Mouse (Mus musculus) embryo, embryonic 10.5 days (tissue): ENCODE results near the gene H2-DMa.

ENCODE experiments used
- DNase-seq: peaks from one replicate; pipeline ENCODE4 v3.0.0-alpha.2; 2015; ENCODE audit warnings: low spot score

Gene H2-DMa

DNA sequence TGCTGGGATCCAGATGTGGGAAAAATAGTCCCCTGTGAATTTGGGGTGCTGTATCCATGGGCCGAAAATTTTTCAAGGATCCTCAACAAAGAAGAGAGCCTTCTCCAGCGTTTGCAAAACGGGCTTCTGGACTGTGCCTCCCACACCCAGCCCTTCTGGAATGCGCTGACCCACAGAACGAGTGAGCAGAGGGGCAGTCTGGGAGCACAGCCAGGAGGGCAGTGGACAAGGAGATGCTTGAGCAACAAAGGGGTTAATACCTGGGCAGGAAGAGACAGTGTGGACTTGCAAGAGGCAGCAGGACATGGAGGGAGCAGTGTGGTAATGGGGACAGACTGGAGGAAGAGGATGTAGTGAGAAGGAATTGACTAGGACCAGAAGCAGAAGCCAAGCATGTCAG, 36.2 kb downstream of the H2-DMa start:
- no peak for DNase-seq

GRCm38 (mm10) chr17:34164202-34164895, 45.0 kb downstream of the H2-DMa start:
- peak; percentile 13 for DNase-seq

DNA sequence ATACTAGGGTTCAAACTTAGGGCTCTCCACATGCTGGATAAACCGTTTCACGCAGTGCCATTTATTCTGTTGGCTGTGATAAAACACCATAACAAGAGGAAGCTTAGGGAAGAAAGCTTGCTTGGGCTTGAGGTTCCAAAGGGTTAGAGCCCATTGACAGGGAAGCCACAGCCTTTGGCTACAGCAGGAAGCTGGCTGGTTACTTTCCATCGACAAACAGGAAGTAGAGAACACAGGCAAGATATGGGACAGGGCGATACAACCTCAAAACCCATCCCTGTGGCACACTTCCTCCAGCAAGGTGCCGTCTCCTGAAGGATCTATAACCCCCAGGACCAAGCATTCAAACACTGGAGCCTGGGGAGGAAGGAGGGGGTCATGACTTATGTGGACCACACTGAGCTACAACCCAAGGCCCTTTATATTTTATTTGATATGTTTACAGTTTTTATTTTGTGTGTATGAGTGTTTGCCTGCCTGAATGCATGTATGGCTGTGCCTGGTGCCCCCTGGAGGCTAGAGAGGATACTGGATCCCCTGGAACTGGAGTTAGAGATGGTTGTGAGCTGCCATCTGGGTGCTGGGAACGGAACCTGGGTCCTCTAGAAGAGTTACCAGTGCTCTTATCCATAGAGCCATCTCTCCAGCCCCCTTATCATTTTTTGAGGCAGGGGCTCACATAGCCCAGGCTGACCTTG, 45.8 kb downstream of the H2-DMa start:
- DNase-seq, result no peak

DNA sequence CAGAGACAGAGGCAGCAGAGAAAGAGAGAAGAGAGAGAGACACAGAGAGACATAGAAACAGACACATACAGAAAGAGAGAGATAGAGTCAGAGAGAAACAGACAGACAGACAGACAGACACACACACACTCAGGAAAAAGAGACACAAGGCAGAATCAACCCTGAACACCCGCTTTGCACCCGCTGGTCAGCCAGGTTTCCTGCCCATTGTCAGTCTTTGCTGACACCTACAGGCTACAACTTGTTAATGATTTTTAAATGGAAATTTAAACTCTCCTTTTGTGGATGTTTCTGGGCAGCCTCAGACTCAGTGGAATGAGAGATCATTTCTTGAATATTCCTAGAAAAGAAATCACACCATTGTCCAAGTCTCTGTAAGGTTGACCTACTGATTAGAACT, 49.9 kb downstream of the H2-DMa start:
- DNase-seq, result peak; percentile 63

GRCm38 (mm10) chr17:34170487-34170876, 51.1 kb downstream of the H2-DMa start:
- no peak for DNase-seq

GRCm38 (mm10) chr17:34170877-34171498, 51.6 kb downstream of the H2-DMa start:
- peak; percentile 85 for DNase-seq

GRCm38 (mm10) chr17:34172528-34172927, 53.2 kb downstream of the H2-DMa start:
- no peak for DNase-seq

GRCm38 (mm10) chr17:34174075-34174474, 54.7 kb downstream of the H2-DMa start:
- no peak for DNase-seq

GRCm38 (mm10) chr17:34177179-34177578, 57.8 kb downstream of the H2-DMa start:
- no peak for DNase-seq

GRCm38 (mm10) chr17:34179019-34179418, 59.7 kb downstream of the H2-DMa start:
- no peak for DNase-seq

DNA sequence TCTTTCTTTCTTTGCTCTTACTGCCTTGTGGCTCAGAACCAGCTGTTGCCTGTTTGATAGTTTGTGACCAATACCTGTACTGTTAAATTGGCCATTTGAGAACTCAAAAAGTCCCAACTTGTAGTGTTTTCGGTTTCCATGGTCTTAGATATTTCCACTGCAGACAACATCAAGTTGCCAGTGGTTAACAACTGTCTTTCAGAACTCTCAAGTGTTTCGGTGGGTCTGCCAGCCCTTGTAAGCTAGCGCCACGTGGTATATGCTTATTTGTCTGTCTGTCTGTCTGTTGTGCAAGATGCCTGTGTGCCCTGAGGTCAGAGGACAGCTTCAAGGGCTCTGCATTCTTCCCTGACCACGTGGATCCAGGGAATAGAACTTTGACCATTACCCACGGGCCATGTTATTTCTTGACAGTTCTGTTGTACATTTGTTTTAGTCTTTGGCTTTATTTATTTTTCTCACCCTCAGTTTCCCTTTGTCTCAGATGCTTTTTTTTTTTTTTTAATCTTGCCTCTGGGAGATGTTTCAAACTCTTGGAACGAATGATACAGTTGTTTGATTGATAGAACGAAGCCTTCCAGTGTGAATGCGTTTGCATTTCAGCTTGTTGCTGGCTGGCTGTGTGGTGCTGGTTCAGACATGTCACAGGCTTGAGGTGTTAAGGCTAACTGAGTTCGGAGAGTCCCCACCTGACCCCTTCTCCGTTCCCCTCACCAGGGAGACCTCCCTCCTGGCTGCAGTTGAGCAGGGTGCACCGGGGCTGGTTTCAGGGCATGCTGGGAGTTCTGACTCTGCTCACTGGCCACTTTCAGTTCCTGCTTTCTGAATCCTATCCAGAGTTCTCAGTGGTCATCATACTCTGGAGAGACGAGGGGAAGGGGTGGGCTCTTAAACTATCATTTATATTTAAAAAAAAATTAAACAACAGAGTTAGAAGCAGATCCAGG, 60.8 kb downstream of the H2-DMa start:
- DNase-seq, result no peak

- DNase-seq, result no peak
Observed at GRCm38 (mm10) chr17:34183564-34184219, 64.4 kb downstream of the H2-DMa start.

DNA sequence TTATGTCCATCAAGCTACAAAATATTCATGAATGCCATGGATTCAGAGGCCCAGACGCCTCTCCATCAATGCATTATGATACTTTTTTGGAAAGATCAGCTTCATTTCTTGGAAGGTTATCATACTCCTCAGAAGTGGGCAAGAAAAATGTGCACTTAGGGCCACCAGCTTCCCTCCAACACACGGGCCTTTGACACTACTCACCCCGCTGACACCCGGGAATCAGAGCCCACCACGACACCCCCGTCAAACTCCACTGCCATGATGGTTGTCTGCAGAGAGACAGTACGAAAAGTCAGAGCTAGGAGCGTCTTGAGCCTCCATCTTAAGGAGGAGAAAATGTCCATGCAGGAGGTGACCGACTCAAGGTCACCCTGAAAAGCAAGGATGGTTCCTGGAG, 66.2 kb downstream of the H2-DMa start:
- DNase-seq, result no peak

DNA sequence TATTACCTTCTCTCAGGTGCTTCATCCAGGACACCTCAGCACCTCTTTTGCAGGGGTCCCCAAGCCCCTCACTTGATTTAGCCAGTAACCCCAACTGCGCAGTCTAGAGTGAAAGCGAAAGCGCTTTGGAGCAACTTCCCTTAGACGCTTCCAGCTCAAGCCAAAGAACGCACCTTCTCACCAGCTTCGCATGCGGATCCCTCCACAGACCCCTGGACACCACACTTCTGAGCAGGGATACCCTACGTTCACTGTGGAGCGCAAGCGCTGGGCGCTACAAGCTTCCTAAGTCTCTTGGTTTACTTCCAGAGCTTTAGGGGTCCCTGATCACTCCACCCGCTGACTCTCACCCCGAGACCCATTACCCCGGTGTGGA, 67.5 kb downstream of the H2-DMa start:
- DNase-seq, result no peak

DNA sequence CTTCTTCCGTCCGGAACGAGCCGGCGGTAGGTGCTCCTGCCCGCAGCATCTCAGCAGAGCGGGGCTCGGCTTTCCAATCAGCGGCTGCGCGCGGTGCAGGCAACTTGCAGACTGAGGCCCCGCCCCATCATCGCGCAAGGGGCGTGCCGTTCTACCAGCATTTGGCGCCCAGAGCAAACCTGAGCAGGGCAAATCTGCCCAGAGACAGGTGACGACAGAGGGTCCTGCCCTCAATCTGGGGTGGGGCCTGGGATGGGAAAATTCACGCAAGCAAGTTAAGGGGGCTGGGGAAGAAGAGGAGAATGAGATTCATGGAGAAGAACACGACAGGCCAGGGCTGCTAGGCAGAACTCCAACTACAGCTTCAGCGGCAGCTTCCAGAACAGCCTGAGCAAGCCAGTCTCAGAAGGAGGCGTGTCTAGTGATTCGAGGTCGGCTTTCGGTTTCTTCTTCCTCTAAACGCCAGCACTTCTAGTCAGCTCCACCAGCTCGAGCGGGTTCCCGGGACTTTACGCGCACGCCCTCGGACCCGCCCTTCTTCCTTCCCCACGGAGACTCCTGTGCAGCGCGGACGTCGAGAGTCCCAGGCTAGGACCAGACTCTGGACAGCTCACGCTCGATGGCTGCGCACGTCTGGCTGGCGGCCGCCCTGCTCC, 68.0 kb downstream of the H2-DMa start, which contains the start of the genes Tap1 and Psmb9:
Gene Tap1 (plus strand): TSS at position 293 of the 656 bp plus-strand sequence.
Gene Psmb9 (minus strand): TSS at position 504 of the 656 bp plus-strand sequence.
- DNase-seq, result peak; percentile 96

DNA sequence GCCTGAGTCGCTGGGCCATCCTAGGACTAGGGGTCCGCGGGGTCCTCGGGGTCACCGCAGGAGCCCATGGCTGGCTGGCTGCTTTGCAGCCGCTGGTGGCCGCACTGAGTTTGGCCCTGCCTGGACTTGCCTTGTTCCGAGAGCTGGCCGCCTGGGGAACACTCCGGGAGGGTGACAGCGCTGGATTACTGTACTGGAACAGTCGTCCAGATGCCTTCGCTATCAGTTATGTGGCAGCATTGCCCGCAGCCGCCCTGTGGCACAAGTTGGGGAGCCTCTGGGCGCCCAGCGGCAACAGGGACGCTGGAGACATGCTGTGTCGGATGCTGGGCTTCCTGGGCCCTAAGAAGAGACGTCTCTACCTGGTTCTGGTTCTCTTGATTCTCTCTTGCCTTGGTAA, 68.7 kb downstream of the H2-DMa start:
- no peak for DNase-seq
